In the genomic region with DNA sequence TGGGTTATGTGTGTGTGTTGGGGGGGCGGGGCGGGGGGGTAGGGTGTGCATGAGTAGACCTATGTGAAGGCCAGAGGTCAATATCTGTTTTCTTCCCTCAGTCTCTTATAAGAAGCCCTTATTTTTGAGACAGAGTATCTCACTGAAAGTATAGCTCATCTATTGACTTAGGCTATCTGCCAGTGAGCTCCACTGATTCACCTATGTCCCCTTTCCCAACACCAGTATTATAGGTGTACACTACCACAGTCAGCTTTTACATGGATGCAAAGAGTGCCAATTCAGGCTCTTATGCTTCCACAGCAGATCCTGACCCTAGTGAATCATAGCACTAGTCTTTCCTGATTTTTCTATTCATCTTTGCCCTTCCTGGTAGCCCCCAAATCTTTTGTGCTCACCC, we compare ENCODE assay signal across 16 mouse cellular contexts.
"Had no signal": no experiment of that assay in that cellular context is flagged by ENCODE, and none has a peak within 500 bp of the region (broad histone marks: within the 10 kb centered on the region; RNA-seq: fewer than 3 reads in every experiment).

No protein-coding gene starts in this region.

- H3K4me3 ChIP-seq: neural tube, embryonic 13.5 days; neural tube, embryonic 15.5 days; stomach, embryonic 15.5 days had no signal

- DNase-seq: retina, postnatal 1 day; right cerebral cortex, adult 18-20 months; right cerebral cortex, postnatal 14 days; right cerebral cortex, postnatal 25 days; right cerebral cortex, postnatal 4 days; spleen, adult 18-20 months; thymus, adult 18-20 months; thymus, adult 2 months; thymus, postnatal 14 days; thymus, postnatal 25 days; thymus, postnatal 36 days; thymus, postnatal 4 days had no signal

- H3K36me3 ChIP-seq: neural tube, embryonic 13.5 days; neural tube, embryonic 15.5 days; stomach, embryonic 15.5 days had no signal

- H3K4me2 ChIP-seq: neural tube, embryonic 13.5 days; neural tube, embryonic 15.5 days; stomach, embryonic 15.5 days had no signal

- H3K9me3 ChIP-seq: neural tube, embryonic 15.5 days; stomach, embryonic 15.5 days had no signal

- H3K9ac ChIP-seq: neural tube, embryonic 13.5 days; neural tube, embryonic 15.5 days; stomach, embryonic 15.5 days had no signal

- H3K27ac ChIP-seq: neural tube, embryonic 13.5 days; neural tube, embryonic 15.5 days; stomach, embryonic 15.5 days; stomach, postnatal 0 days had no signal

- H3K27me3 ChIP-seq: neural tube, embryonic 15.5 days; stomach, embryonic 15.5 days had no signal
